Mouse (Mus musculus) forebrain, embryonic 15.5 days (tissue): ENCODE measurements around the gene Svopl. TPM values are rescaled to one million over a fixed set of nuclear protein-coding genes. Genes with fewer than 3 reads are reported as not detected.

Experiments used
- ATAC-seq: fragments of 200-750 bp; cut with Nextera tagmentation; replicated peaks from 2 replicates; pipeline ENCODE4 v1.8.0; 2017; ENCODE audit warnings: mild to moderate bottlenecking, moderate TSS enrichment, moderate library complexity
- H3K27ac ChIP-seq: fragments of 300-500 bp; sonication (generic); replicated peaks from 2 replicates; pipeline ENCODE4 v1.5.1; 2015; ENCODE audit warnings: mild to moderate bottlenecking, inconsistent platforms
- H3K27me3 ChIP-seq: fragments of 300-500 bp; sonication (generic); 2 replicates; pipeline ENCODE4 v1.6.1; 2015; ENCODE audit warnings: inconsistent platforms
- H3K36me3 ChIP-seq: fragments of 300-500 bp; sonication (generic); 2 replicates; pipeline ENCODE4 v1.6.1; 2015; ENCODE audit warnings: mild to moderate bottlenecking, inconsistent platforms
- H3K4me1 ChIP-seq: fragments of 300-500 bp; sonication (generic); 2 replicates; pipeline ENCODE4 v1.6.1; 2015; ENCODE audit warnings: inconsistent platforms
- H3K4me2 ChIP-seq: fragments of 300-500 bp; sonication (generic); replicated peaks from 2 replicates; pipeline ENCODE4 v1.6.1; 2015; ENCODE audit warnings: mild to moderate bottlenecking, inconsistent platforms
- H3K4me3 ChIP-seq: fragments of 300-500 bp; sonication (generic); 2 replicates; pipeline ENCODE4 v1.5.1; 2015; ENCODE audit warnings: mild to moderate bottlenecking, inconsistent platforms
- H3K9ac ChIP-seq: fragments of 300-500 bp; sonication (generic); replicated peaks from 2 replicates; pipeline ENCODE4 v1.6.1; 2015; ENCODE audit warnings: mild to moderate bottlenecking, inconsistent platforms
- H3K9me3 ChIP-seq: fragments of 300-500 bp; sonication (generic); 2 replicates; pipeline ENCODE4 v1.6.1; 2016; ENCODE audit warnings: inconsistent platforms
- WGBS: fragments of 180-500 bp; shearing (Covaris S2); methylation state at CpG from one replicate; pipeline ENCODE4 v1.1.7; 2015; ENCODE audit warnings: mixed read lengths; 5-methylcytosine and 5-hydroxymethylcytosine counted together
- polyA plus RNA-seq: library from polyadenylated mRNA; unstranded; fragments of >200 nt; fragmentation: Nextera tagmentation; extraction: Ambion mirVana; gene quantifications from 2 replicates; pipeline ENCODE4 v1.2.1, GENCODE M21; 2015

The Svopl gene
- polyA plus RNA-seq, 1 experiment from 2014 or later: 1.0 TPM

DNA sequence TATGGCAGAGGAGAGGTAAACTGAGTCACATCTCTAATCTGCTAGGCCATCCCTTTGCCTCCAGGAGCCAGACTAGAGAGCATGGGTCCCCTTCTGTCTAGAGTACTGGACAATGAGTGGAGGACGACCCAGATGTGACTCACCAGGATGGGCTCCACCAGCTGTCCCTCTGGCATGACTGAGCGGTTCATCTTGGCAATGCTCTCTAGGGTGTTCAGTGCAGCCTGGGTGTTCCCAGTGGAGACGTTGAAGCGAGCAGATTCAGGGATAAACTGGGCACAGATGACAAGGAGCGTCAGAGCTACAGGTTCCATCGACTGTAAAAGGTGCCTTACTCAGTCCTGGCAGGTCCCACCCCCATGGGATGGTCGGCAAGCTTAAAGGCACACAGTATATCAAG lies 25.4 kb downstream of the Svopl start:
- WGBS: 88% methylated on average over 7 of the region's 7 CpGs
- no peak overlapping the region for H3K9ac ChIP-seq
- no peaks in the 10 kb centered on the region for H3K9me3 ChIP-seq
- no peaks in the 10 kb centered on the region for H3K4me1 ChIP-seq
- no peaks in the 10 kb centered on the region for H3K27me3 ChIP-seq
- H3K4me3 ChIP-seq: no peak overlapping the region
- no peak for ATAC-seq
- H3K27ac ChIP-seq: no peak overlapping the region
- no peak overlapping the region for H3K4me2 ChIP-seq
- H3K36me3 ChIP-seq: no peaks in the 10 kb centered on the region

- H3K9ac ChIP-seq: no peak overlapping the region
- no peak for ATAC-seq
- H3K9me3 ChIP-seq: no peaks in the 10 kb centered on the region
- H3K27ac ChIP-seq: no peak overlapping the region
- 85% methylated on average over 2 of the region's 2 CpGs for WGBS
- H3K4me2 ChIP-seq: no peak overlapping the region
- H3K4me1 ChIP-seq: no peaks in the 10 kb centered on the region
- H3K4me3 ChIP-seq: no peak overlapping the region
- no peaks in the 10 kb centered on the region for H3K27me3 ChIP-seq
- H3K36me3 ChIP-seq: no peaks in the 10 kb centered on the region
Observed at GRCm38 (mm10) chr6:38012829-38013228, 34.0 kb downstream of the Svopl start.

DNA sequence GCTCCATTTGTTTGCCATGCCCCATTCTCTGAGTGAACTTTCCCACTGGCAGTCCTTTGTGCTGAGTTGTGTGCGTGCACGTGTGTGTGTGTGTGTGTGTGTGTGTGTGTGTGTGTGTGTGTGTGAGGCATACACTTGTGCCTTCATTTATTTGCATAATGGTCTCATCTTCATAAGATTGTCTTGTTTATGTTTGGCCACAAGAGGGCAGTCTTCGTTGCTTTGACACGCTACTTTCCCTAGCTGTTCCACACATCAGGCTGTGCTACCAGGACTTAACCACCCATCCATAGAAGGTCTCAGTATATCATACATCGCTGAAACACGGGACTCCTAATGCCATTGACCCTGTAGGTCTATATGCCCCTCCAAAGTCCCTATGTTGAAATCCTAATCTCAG lies 39.3 kb downstream of the Svopl start:
- no peak overlapping the region for H3K4me2 ChIP-seq
- H3K36me3 ChIP-seq: no peaks in the 10 kb centered on the region
- no peaks in the 10 kb centered on the region for H3K9me3 ChIP-seq
- no peaks in the 10 kb centered on the region for H3K4me1 ChIP-seq
- peak; percentile 55 for ATAC-seq
- H3K27me3 ChIP-seq: no peaks in the 10 kb centered on the region
- H3K4me3 ChIP-seq: no peak overlapping the region
- H3K9ac ChIP-seq: no peak overlapping the region
- no peak overlapping the region for H3K27ac ChIP-seq
- 6% methylated on average over 6 of the region's 6 CpGs for WGBS

DNA sequence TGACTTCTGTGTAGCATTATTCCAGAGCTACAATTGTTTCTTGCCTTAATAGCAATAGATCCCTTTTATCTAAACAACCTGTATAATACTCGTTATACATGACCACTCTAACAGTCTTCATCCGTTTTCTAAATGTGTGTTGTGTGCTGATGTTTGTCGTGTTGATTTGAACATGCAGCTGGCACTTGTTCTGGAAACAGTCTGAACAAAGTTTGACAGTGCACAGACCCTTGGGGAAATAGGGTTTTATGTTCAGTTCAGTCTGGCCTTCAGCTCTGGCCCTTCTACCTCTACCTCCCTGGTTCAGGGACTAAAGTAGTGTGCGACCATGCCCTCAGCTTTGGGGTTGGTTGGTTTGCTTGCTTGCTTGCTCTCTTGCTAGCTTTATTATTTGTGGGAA lies 79.4 kb downstream of the Svopl start:
- H3K36me3 ChIP-seq: peaks cover 41% of the 10 kb centered on the region
- H3K9me3 ChIP-seq: no peaks in the 10 kb centered on the region
- H3K27ac ChIP-seq: no peak overlapping the region
- H3K4me3 ChIP-seq: no peak overlapping the region
- H3K4me2 ChIP-seq: no peak overlapping the region
- H3K27me3 ChIP-seq: no peaks in the 10 kb centered on the region
- H3K4me1 ChIP-seq: no peaks in the 10 kb centered on the region
- ATAC-seq: no peak
- no peak overlapping the region for H3K9ac ChIP-seq
- WGBS: 88% methylated on average over 4 of the region's 4 CpGs

- no peak for ATAC-seq
- H3K4me3 ChIP-seq: no peak overlapping the region
- no peaks in the 10 kb centered on the region for H3K9me3 ChIP-seq
- peaks cover 38% of the 10 kb centered on the region for H3K36me3 ChIP-seq
- no peak overlapping the region for H3K4me2 ChIP-seq
- H3K9ac ChIP-seq: no peak overlapping the region
- H3K27ac ChIP-seq: no peak overlapping the region
- no peaks in the 10 kb centered on the region for H3K4me1 ChIP-seq
- 82% methylated on average over 6 of the region's 6 CpGs for WGBS
- no peaks in the 10 kb centered on the region for H3K27me3 ChIP-seq
Observed at GRCm38 (mm10) chr6:37951306-37951705, 95.5 kb downstream of the Svopl start.

DNA sequence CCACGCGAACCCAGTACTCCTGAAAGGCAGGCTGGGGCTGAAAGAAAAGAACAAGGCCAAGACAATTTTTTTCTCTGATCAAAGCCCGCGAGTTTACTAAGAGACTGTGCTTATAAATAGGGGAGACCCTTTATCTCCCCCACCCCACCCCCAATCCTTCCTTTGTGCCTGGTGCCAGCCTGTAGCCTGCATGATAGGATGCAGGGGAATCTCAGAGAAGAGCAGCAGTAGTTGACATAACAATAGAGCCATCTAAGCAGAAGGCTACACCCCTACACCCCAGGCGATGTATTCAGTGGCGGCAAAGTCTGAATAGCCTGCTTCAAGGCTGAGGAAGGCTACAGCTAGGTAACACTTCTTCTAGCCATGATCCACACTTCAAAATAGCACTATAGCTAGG lies 110.3 kb downstream of the Svopl start:
- ATAC-seq: 0 out of 2 replicates have a peak, but pooled peaks have one; percentile 48
- Histone ChIP-seq H3K4me3 (no peak overlapping the region), H3K36me3 (peaks cover 8% of the 10 kb centered on the region), H3K9me3 (no peaks in the 10 kb centered on the region), H3K4me2 (no peak overlapping the region), H3K27me3 (no peaks in the 10 kb centered on the region), H3K9ac (no peak overlapping the region), H3K4me1 (no peaks in the 10 kb centered on the region), H3K27ac (no peak overlapping the region)
- WGBS: 12% methylated on average over 6 of the region's 6 CpGs

Other genes starting within 250 kb of the Svopl start
- 16.9 and 17.1 TPM in 2 replicates for gene Trim24, start 176.2 kb downstream of the Svopl start, polyA plus RNA-seq
- not detected in 2 replicates for gene Tmem213, start 62.3 kb upstream of the Svopl start, polyA plus RNA-seq
- 0.19 and 0.38 TPM in 2 replicates for gene Atp6v0a4, start 77.6 kb upstream of the Svopl start, polyA plus RNA-seq
- gene D630045J12Rik, start 207.0 kb upstream of the Svopl start, polyA plus RNA-seq: 17.6 and 18.4 TPM in 2 replicates